Mouse (Mus musculus) MEL (cell line): ENCODE data around the gene Gm4847. TPM values are rescaled to one million over a fixed set of nuclear protein-coding genes. Genes with fewer than 3 reads are reported as not detected.

Experiments used
- DNase-seq: peaks from one replicate; pipeline ENCODE4 v3.0.0; 2011; ENCODE audit warnings: low read depth, low spot score
- H3K27ac ChIP-seq: 2 replicates; pipeline ENCODE4 v1.5.1; 2012; ENCODE audit warnings: low read depth, mild to moderate bottlenecking, control low read depth, low read length, moderate library complexity; ENCODE audit not compliant: control insufficient read depth
- H3K27me3 ChIP-seq, 2 experiments: fragments of 150-350 bp in 1 of 2; sonication (generic) in 1 of 2; 2 replicates each; pipeline ENCODE4 v1.6.1; 2012; ENCODE audit warnings: low read length in 2 of 2, mild to moderate bottlenecking in 2 of 2, improper control_type of control experiment in 1 of 2, moderate library complexity in 1 of 2; ENCODE audit not compliant: insufficient read depth in 2 of 2, control insufficient read depth in 1 of 2
- H3K36me3 ChIP-seq, 2 experiments: 2 replicates each; pipeline ENCODE4 v1.6.1; 2012 to 2014; ENCODE audit warnings: low read length in 2 of 2, improper control_type of control experiment in 1 of 2, inconsistent platforms in 1 of 2, mild to moderate bottlenecking in 1 of 2; ENCODE audit not compliant: insufficient read depth in 2 of 2, control insufficient read depth in 1 of 2
- H3K4me1 ChIP-seq, 2 experiments: fragments of 150-350 bp in 1 of 2; sonication (generic) in 1 of 2; 2 replicates each; pipeline ENCODE4 v1.6.1; 2012; ENCODE audit warnings: low read length in 2 of 2, improper control_type of control experiment in 1 of 2, mild to moderate bottlenecking in 1 of 2; ENCODE audit not compliant: insufficient read depth in 2 of 2, control insufficient read depth in 1 of 2
- H3K4me3 ChIP-seq, 2 experiments: fragments of 150-350 bp in 1 of 2; sonication (generic) in 1 of 2; 2 replicates each; pipeline ENCODE4 v1.5.1; 2012; ENCODE audit warnings: low read depth in 2 of 2, low read length in 2 of 2, mild to moderate bottlenecking in 2 of 2, moderate library complexity in 2 of 2, control low read depth in 1 of 2, improper control_type of control experiment in 1 of 2; ENCODE audit not compliant: control insufficient read depth in 1 of 2, insufficient read depth in 1 of 2
- H3K79me2 ChIP-seq: 2 replicates; pipeline ENCODE4 v1.6.1; 2012; ENCODE audit warnings: mild to moderate bottlenecking, low read length, moderate library complexity; ENCODE audit not compliant: control insufficient read depth, poor library complexity, insufficient read depth
- H3K9ac ChIP-seq: 2 replicates; pipeline ENCODE4 v1.6.1; 2012; ENCODE audit warnings: low read depth, mild to moderate bottlenecking, control low read depth, low read length, moderate library complexity; ENCODE audit not compliant: control insufficient read depth, poor library complexity, severe bottlenecking
- H3K9me3 ChIP-seq: fragments of 150-350 bp; sonication (generic); replicated peaks from 2 replicates; pipeline ENCODE4 v1.6.1; 2012; ENCODE audit warnings: mild to moderate bottlenecking, low read length, improper control_type of control experiment, moderate library complexity; ENCODE audit not compliant: insufficient read depth
- CTCF ChIP-seq, 3 experiments: IDR thresholded peaks in 2 of 3; conservative IDR thresholded peaks in 1 of 3; 2 replicates each; pipeline ENCODE4 v1.5.1; 2011 to 2012; ENCODE audit warnings: low read length in 3 of 3, low read depth in 2 of 3, mild to moderate bottlenecking in 2 of 3, improper control_type of control experiment in 1 of 3, inconsistent platforms in 1 of 3, mixed read lengths in 1 of 3, moderate library complexity in 1 of 3; ENCODE audit not compliant: control insufficient read depth in 1 of 3, insufficient read depth in 1 of 3, poor library complexity in 1 of 3, severe bottlenecking in 1 of 3
- E2F4 ChIP-seq: IDR thresholded peaks from 2 replicates; pipeline ENCODE4 v1.6.1; 2011; ENCODE audit warnings: low read depth, low read length, improper control_type of control experiment, borderline replicate concordance
- ETS1 ChIP-seq: IDR thresholded peaks from 2 replicates; pipeline ENCODE4 v1.6.1; 2012; ENCODE audit warnings: low read depth, mild to moderate bottlenecking, inconsistent platforms, low read length, improper control_type of control experiment, moderate library complexity
- GATA1 ChIP-seq: IDR thresholded peaks from 2 replicates; pipeline ENCODE4 v1.6.1; 2011; ENCODE audit warnings: low read depth, low read length, improper control_type of control experiment
- KAT2A ChIP-seq: conservative IDR thresholded peaks from 2 replicates; pipeline ENCODE4 v1.6.1; 2012; ENCODE audit warnings: low read depth, low read length, improper control_type of control experiment, inconsistent platforms
- MAFK ChIP-seq: IDR thresholded peaks from 2 replicates; pipeline ENCODE4 v1.6.1; 2011; ENCODE audit warnings: low read depth, mild to moderate bottlenecking, low read length, improper control_type of control experiment, borderline replicate concordance
- MAX ChIP-seq: IDR thresholded peaks from 2 replicates; pipeline ENCODE4 v1.6.1; 2011; ENCODE audit warnings: low read length, improper control_type of control experiment
- MEF2A ChIP-seq: IDR thresholded peaks from 2 replicates; pipeline ENCODE4 v1.6.1; 2014; ENCODE audit warnings: low read depth, mild to moderate bottlenecking, inconsistent platforms, low read length, improper control_type of control experiment; ENCODE audit not compliant: poor library complexity, insufficient replicate concordance, severe bottlenecking; ENCODE audit errors: extremely low read depth
- MYC ChIP-seq: IDR thresholded peaks from 2 replicates; pipeline ENCODE4 v1.6.1; 2011; ENCODE audit warnings: low read depth, mild to moderate bottlenecking, low read length, improper control_type of control experiment, moderate library complexity
- POLR2AphosphoS2 ChIP-seq: IDR thresholded peaks from 2 replicates; pipeline ENCODE4 v1.6.1; 2011; ENCODE audit warnings: low read length, improper control_type of control experiment
- RCOR1 ChIP-seq: IDR thresholded peaks from 2 replicates; pipeline ENCODE4 v1.6.1; 2012; ENCODE audit warnings: low read depth, mild to moderate bottlenecking, inconsistent platforms, low read length, improper control_type of control experiment
- SIN3A ChIP-seq: IDR thresholded peaks from 2 replicates; pipeline ENCODE4 v1.6.1; 2012; ENCODE audit warnings: low read length, improper control_type of control experiment, inconsistent platforms
- TBP ChIP-seq: IDR thresholded peaks from 2 replicates; pipeline ENCODE4 v1.8.0; 2011; ENCODE audit warnings: low read depth, low read length, improper control_type of control experiment
- ZNF384 ChIP-seq: IDR thresholded peaks from 2 replicates; pipeline ENCODE4 v1.6.1; 2012; ENCODE audit warnings: low read depth, mild to moderate bottlenecking, inconsistent platforms, low read length, improper control_type of control experiment
- polyA plus RNA-seq, 2 experiments: library from polyadenylated mRNA; stranded (reverse) in 1 of 2; unstranded in 1 of 2; fragments of >175 nt in 1 of 2; fragments of >200 nt in 1 of 2; gene quantifications; 2 replicates each; pipeline versions ENCODE4 v1.2.1 to v1.2.4; 2012; ENCODE audit warnings: low replicate concordance in 2 of 2, low read depth in 1 of 2; ENCODE audit not compliant: insufficient read length in 2 of 2, insufficient read depth in 1 of 2, missing spikeins in 1 of 2
- total RNA-seq: library from RNA; depleted of rRNA; stranded (reverse); fragments of 300-350 nt; gene quantifications from 2 replicates; pipeline ENCODE4 v1.2.3, GENCODE M21; 2012; rRNA removed

Gene Gm4847
- total RNA-seq (not detected in 2 replicates), polyA plus RNA-seq (under 1 TPM in 1 of 2 experiments, not detected in 1; 0.03 TPM)

- H3K79me2 ChIP-seq = no peaks in the 10 kb centered on the region
- H3K4me3 ChIP-seq = no peak within 1 kb of the TSS
- TF ChIP-seq POLR2AphosphoS2 = no peak
- no peak for TF ChIP-seq TBP
- TF ChIP-seq, all 39 proteins: peak for 0
- Histone ChIP-seq H3K9ac (no peak within 1 kb of the TSS), H3K27me3 (no peaks in the 10 kb centered on the region), H3K36me3 (no peaks in the 10 kb centered on the region), H3K4me1 (no peaks in the 10 kb centered on the region), H3K27ac (no peak within 1 kb of the TSS), H3K9me3 (no peaks in the 10 kb centered on the region)
- no peak for DNase-seq
Measured at GRCm38 (mm10) chr1:166647593-166647992, at the start of gene Gm4847. Gm4847 (minus strand) TSS chr1:166647693.

- no peaks in the 10 kb centered on the region for H3K4me1 ChIP-seq
- H3K9ac ChIP-seq = no peak within 1 kb of the TSS
- H3K27me3 ChIP-seq = no peaks in the 10 kb centered on the region; a peak in 1 of 4 replicates
- TF ChIP-seq MAFK (no peak), E2F4 (no peak), MEF2A (no peak)
- H3K79me2 ChIP-seq = no peaks in the 10 kb centered on the region
- no peak within 1 kb of the TSS for H3K4me3 ChIP-seq
- no peaks in the 10 kb centered on the region for H3K9me3 ChIP-seq
- no peaks in the 10 kb centered on the region for H3K36me3 ChIP-seq
- no peak for DNase-seq
- no peak within 1 kb of the TSS for H3K27ac ChIP-seq
Measured at GRCm38 (mm10) chr1:166681745-166682144, 34.3 kb upstream of the Gm4847 start, which contains the start of gene Fmo9. Fmo9 (minus strand) TSS chr1:166681845.

- no peak for DNase-seq
- TF ChIP-seq SIN3A (no peak), MYC (no peak), ZNF384 (no peak), KAT2A (no peak), GATA1 (no peak), CTCF (IDR thresholded peaks at IDR 0.05 in 2 of 3, conservative IDR thresholded peaks at IDR 0.05 in 1 of 3; ENCODE audit: control insufficient read depth in 1 of 3, insufficient read depth in 1 of 3, low read depth in 2 of 3, low read length in 3 of 3, poor library complexity in 1 of 3, severe bottlenecking in 1 of 3) (no peak), RCOR1 (no peak), MAX (no peak), TBP (no peak), ETS1 (no peak)
- Histone ChIP-seq H3K9me3 (no peaks in the 10 kb centered on the region), H3K27ac (no peak overlapping the region), H3K27me3 (no peaks in the 10 kb centered on the region), H3K9ac (no peak overlapping the region), H3K79me2 (no peaks in the 10 kb centered on the region), H3K4me1 (no peaks in the 10 kb centered on the region), H3K36me3 (no peaks in the 10 kb centered on the region), H3K4me3 (no peak overlapping the region)
Measured at GRCm38 (mm10) chr1:166669264-166669663, 21.8 kb upstream of the Gm4847 start.
